Mouse (Mus musculus): ENCODE measurements around the gene Ammecr1. TPM values are rescaled to one million over a fixed set of nuclear protein-coding genes. Genes with fewer than 3 reads are reported as not detected.

The Ammecr1 gene
- polyA plus RNA-seq, 1 experiment, result 0.47 TPM

DNA sequence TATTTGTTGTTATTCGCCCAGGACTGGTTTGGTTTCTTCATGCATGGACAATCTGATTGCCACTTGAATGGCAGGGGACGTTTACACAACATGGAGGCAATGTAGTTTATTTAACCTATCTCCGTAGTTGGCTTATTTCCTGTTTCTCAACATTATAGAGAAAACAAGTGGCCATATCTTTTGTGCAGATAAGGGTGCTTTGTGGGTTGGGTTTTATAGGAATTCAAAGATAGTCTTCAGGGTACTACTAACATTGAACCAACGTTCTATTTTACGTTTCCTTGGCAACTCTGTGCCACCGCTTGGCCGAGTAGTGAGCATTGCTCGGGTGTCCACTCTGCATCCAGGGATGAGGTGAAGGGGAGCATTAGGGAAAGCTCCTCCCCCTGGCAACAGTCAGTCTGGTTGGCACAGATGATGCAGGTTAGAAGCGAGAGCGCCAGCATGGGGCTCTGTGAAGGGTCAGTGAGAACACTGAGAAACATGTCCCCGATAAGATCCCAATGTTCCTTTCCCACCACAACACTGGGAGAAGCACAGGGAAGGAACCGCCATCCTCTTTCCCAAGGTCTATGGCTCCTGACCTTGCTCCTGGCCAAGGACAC lies 136.6 kb downstream of the Ammecr1 start:
- WGBS, result 81% methylated on average over 12 of the region's 12 CpGs
- DNase-seq, result no peak
- H3K27ac ChIP-seq (ENCODE audit: insufficient read depth, low read depth, low read length), result no peak overlapping the region

GRCm38 (mm10) chrX:142829267-142829666 lies 137.3 kb downstream of the Ammecr1 start:
- WGBS, result 71% methylated on average over 2 of the region's 2 CpGs
- Histone ChIP-seq H3K4me1 (ENCODE audit: control insufficient read depth, insufficient read depth, low read length) (no peaks in the 10 kb centered on the region; the same call in 1 of the 2 replicates), H3K4me3 (ENCODE audit: insufficient read depth, low read depth, low read length) (no peak overlapping the region), H3K27ac (ENCODE audit: insufficient read depth, low read depth, low read length) (no peak overlapping the region), H3K27me3 (replicated peaks; ENCODE audit: control insufficient read depth, insufficient read depth, low read length) (no peaks in the 10 kb centered on the region), H3K36me3 (ENCODE audit: control insufficient read depth, insufficient read depth, low read length) (no peaks in the 10 kb centered on the region)
- DNase-seq, result no peak
- TF ChIP-seq CTCF (conservative IDR thresholded peaks at IDR 0.05; ENCODE audit: insufficient read depth, insufficient read length, low read depth, low read length), result no peak
- TF ChIP-seq POLR2A (IDR thresholded peaks at IDR 0.05; ENCODE audit: low read depth, low read length), result no peak

More for the DNA sequence above, 136.6 kb downstream of the Ammecr1 start:
- Histone ChIP-seq H3K4me1 (ENCODE audit: control insufficient read depth, insufficient read depth, low read length) (no peaks in the 10 kb centered on the region; the same call in 1 of the 2 replicates), H3K4me3 (ENCODE audit: insufficient read depth, low read depth, low read length) (no peak overlapping the region), H3K27me3 (replicated peaks; ENCODE audit: control insufficient read depth, insufficient read depth, low read length) (no peaks in the 10 kb centered on the region), H3K36me3 (ENCODE audit: control insufficient read depth, insufficient read depth, low read length) (no peaks in the 10 kb centered on the region)
- TF ChIP-seq POLR2A (IDR thresholded peaks at IDR 0.05; ENCODE audit: low read depth, low read length), result no peak
- TF ChIP-seq CTCF (conservative IDR thresholded peaks at IDR 0.05; ENCODE audit: insufficient read depth, insufficient read length, low read depth, low read length), result no peak

DNA sequence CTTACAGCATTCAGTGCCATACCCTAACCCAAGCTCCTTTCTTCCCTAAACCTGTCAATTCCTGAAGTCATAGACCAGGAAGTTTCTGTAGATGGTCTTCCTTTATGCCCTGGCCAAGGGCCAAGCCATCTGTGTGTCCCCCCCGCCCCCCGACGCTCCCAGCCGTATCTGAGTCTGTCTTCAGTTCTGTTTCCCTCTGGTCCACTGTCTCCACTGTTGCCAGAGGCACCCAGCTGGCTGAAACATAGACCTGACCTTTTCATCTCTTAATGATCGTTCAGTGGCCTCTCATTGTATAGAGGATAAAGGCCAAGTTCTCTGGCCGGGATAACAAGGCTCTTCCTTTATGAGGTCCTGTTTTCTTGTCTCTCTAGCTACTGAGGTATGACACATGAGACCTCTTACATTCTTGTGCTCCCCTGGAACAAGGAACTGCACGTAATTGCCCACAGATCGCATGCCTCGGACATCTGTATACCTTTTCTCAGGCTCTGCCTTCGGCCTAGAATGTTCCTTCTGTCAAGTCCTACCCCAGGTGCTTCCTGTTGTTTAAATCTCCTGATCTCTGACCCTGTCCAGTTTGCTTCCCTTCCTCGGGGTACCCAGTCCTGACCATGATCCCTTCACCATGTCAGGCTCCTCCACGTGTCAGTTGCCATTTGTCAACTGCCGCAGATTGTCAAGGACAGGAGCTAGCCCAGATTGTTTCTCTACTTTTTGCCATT lies 138.2 kb downstream of the Ammecr1 start:
- 51% methylated on average over 13 of the region's 13 CpGs for WGBS
- TF ChIP-seq CTCF (conservative IDR thresholded peaks at IDR 0.05; ENCODE audit: insufficient read depth, insufficient read length, low read depth, low read length) (no peak), POLR2A (IDR thresholded peaks at IDR 0.05; ENCODE audit: low read depth, low read length) (no peak)
- H3K27ac ChIP-seq (ENCODE audit: insufficient read depth, low read depth, low read length), result no peak overlapping the region
- DNase-seq, result no peak
- H3K4me1 ChIP-seq (ENCODE audit: control insufficient read depth, insufficient read depth, low read length), result no peaks in the 10 kb centered on the region; the same call in 1 of the 2 replicates
- H3K4me3 ChIP-seq (ENCODE audit: insufficient read depth, low read depth, low read length), result no peak overlapping the region
- H3K36me3 ChIP-seq (ENCODE audit: control insufficient read depth, insufficient read depth, low read length), result no peaks in the 10 kb centered on the region
- H3K27me3 ChIP-seq (replicated peaks; ENCODE audit: control insufficient read depth, insufficient read depth, low read length), result no peaks in the 10 kb centered on the region

GRCm38 (mm10) chrX:142827644-142828043 lies 138.9 kb downstream of the Ammecr1 start:
- Histone ChIP-seq H3K36me3 (ENCODE audit: control insufficient read depth, insufficient read depth, low read length) (no peaks in the 10 kb centered on the region), H3K27ac (ENCODE audit: insufficient read depth, low read depth, low read length) (no peak overlapping the region), H3K27me3 (replicated peaks; ENCODE audit: control insufficient read depth, insufficient read depth, low read length) (no peaks in the 10 kb centered on the region), H3K4me3 (ENCODE audit: insufficient read depth, low read depth, low read length) (no peak overlapping the region), H3K4me1 (ENCODE audit: control insufficient read depth, insufficient read depth, low read length) (no peaks in the 10 kb centered on the region; the same call in 1 of the 2 replicates)
- WGBS, result 33% methylated on average over 1 of the region's 1 CpGs
- TF ChIP-seq CTCF (conservative IDR thresholded peaks at IDR 0.05; ENCODE audit: insufficient read depth, insufficient read length, low read depth, low read length) (peak; percentile 20; the same call in 1 of the 2 replicates), POLR2A (IDR thresholded peaks at IDR 0.05; ENCODE audit: low read depth, low read length) (no peak)
- DNase-seq, result no peak

- no peaks in the 10 kb centered on the region for H3K36me3 ChIP-seq (ENCODE audit: control insufficient read depth, insufficient read depth, low read length)
- H3K27ac ChIP-seq (ENCODE audit: insufficient read depth, low read depth, low read length), result no peak overlapping the region
- H3K27me3 ChIP-seq (replicated peaks; ENCODE audit: control insufficient read depth, insufficient read depth, low read length), result no peaks in the 10 kb centered on the region
- no peaks in the 10 kb centered on the region; the same call in 1 of the 2 replicates for H3K4me1 ChIP-seq (ENCODE audit: control insufficient read depth, insufficient read depth, low read length)
- WGBS, result 88% methylated on average over 1 of the region's 1 CpGs
- TF ChIP-seq POLR2A (IDR thresholded peaks at IDR 0.05; ENCODE audit: low read depth, low read length), result no peak
- no peak for TF ChIP-seq CTCF (conservative IDR thresholded peaks at IDR 0.05; ENCODE audit: insufficient read depth, insufficient read length, low read depth, low read length)
- no peak overlapping the region for H3K4me3 ChIP-seq (ENCODE audit: insufficient read depth, low read depth, low read length)
- no peak for DNase-seq
These were observed 141.2 kb downstream of the Ammecr1 start for GRCm38 (mm10) chrX:142825309-142825708.

- no peaks in the 10 kb centered on the region for H3K36me3 ChIP-seq (ENCODE audit: control insufficient read depth, insufficient read depth, low read length)
- H3K27me3 ChIP-seq (replicated peaks; ENCODE audit: control insufficient read depth, insufficient read depth, low read length), result no peaks in the 10 kb centered on the region
- no peak overlapping the region for H3K27ac ChIP-seq (ENCODE audit: insufficient read depth, low read depth, low read length)
- DNase-seq, result peak; percentile 11
- WGBS, result 41% methylated on average over 3 of the region's 3 CpGs
- no peak for TF ChIP-seq POLR2A (IDR thresholded peaks at IDR 0.05; ENCODE audit: low read depth, low read length)
- peak; percentile 40 for TF ChIP-seq CTCF (conservative IDR thresholded peaks at IDR 0.05; ENCODE audit: insufficient read depth, insufficient read length, low read depth, low read length)
- no peaks in the 10 kb centered on the region for H3K4me1 ChIP-seq (ENCODE audit: control insufficient read depth, insufficient read depth, low read length)
- H3K4me3 ChIP-seq (ENCODE audit: insufficient read depth, low read depth, low read length), result no peak overlapping the region
These were observed 144.7 kb downstream of the Ammecr1 start for GRCm38 (mm10) chrX:142821846-142822245.

- TF ChIP-seq CTCF (conservative IDR thresholded peaks at IDR 0.05; ENCODE audit: insufficient read depth, insufficient read length, low read depth, low read length), result no peak
- TF ChIP-seq POLR2A (IDR thresholded peaks at IDR 0.05; ENCODE audit: low read depth, low read length), result no peak
- DNase-seq, result no peak
- Histone ChIP-seq H3K36me3 (ENCODE audit: control insufficient read depth, insufficient read depth, low read length) (no peaks in the 10 kb centered on the region), H3K4me3 (ENCODE audit: insufficient read depth, low read depth, low read length) (no peak overlapping the region), H3K4me1 (ENCODE audit: control insufficient read depth, insufficient read depth, low read length) (no peaks in the 10 kb centered on the region), H3K27ac (ENCODE audit: insufficient read depth, low read depth, low read length) (no peak overlapping the region), H3K27me3 (replicated peaks; ENCODE audit: control insufficient read depth, insufficient read depth, low read length) (no peaks in the 10 kb centered on the region)
- 67% methylated on average over 6 of the region's 6 CpGs for WGBS
These were observed 145.3 kb downstream of the Ammecr1 start for GRCm38 (mm10) chrX:142821239-142821638.
